Mouse (Mus musculus): ENCODE measurements around the gene Tmem141. TPM values are rescaled to one million over a fixed set of nuclear protein-coding genes. Genes with fewer than 3 reads are reported as not detected.
A peak's percentile ranks its signal among the peaks of the same experiment; 100 is the strongest.

The Tmem141 gene
- polyA plus RNA-seq (2012; rRNA removed) = 25.6 and 26.8 TPM in 2 replicates
- polyA plus RNA-seq (2014; fragmentation: Nextera tagmentation; extraction: Ambion mirVana) = 30.3 and 31.9 TPM in 2 replicates

DNA sequence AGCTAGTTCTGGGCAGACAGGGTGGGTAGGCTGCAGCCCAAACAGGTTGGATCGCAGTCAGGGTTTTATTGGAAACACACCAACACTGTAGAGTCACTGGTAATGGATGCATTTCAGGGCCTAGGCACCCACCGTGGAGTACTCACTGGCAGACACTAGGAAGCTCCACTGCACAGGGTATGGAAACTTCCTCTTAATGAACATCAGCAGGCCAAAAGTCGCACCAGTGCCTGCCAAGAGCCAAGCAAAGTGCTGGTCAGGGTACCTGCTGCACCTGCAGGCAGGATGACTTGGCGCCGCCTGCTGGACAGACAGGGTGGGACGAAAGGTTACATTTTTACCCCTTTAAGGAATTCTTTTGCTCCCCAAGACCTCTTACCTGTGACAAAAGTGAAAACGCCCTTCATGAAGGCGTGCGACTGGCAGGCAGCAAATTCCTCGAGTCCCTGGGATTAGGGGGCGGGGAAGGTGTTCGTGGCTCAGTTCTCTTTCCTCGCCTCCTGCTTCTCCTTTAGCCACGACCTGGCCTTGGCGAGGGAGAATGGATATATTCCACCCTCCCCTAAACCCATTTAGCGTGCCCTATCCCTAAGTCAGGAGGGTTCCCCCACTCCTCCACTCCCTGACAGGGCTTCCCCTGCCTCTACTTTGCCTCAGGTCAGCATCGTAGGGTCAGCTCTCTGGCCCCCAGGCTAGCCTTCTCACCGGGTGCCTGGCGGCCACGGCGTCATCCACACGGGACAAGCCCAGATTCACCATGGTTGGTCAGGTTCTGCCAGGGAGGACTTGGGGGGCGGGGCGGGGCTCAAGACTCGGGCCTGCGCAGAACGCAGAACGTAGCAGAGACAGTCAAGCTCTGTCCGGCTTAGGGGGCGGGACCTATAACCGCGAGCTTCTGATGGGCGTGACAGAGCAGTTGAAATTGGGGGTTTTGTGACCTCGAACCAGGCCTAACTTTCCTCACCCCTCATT is at the start of gene Tmem141:
Gene Tmem141 (minus strand): TSS at position 777 of the 972 bp plus-strand sequence.
- 7% methylated on average over 34 of the region's 34 CpGs for WGBS
- peak within 1 kb of the TSS; percentile 69 for H3K4me2 ChIP-seq (replicated peaks; ENCODE audit: low read depth, low read length, severe bottlenecking)

DNA sequence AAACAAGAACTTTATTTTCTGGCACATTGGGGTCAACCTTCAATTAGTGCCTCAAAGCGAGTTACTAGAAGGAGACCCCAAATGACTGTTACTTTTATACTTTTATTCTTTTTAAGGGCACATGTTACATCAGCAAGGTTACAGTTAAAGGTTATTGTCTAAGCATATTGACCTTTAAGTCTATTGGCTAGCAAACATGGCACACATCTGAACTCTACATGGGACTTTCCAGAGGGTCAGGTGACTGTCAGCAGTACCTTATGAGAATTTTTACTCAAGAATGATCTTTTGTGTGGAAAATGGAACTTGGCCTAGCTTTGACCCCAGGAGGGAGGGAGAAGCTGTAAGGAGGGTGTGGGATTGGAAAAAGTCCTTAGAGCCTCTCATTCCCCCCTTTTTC is 44.7 kb upstream of the Tmem141 start:
- no peaks in the 10 kb centered on the region for H3K27me3 ChIP-seq (ENCODE audit: control insufficient read depth, insufficient read depth, low read length)
- no peaks in the 10 kb centered on the region for H3K36me3 ChIP-seq (ENCODE audit: control insufficient read depth, insufficient read depth, low read length)
- no peak overlapping the region for H3K4me3 ChIP-seq (replicated peaks; ENCODE audit: low read length)
- no peak for ATAC-seq (ENCODE audit: low FRiP score, low read depth)
- no peak overlapping the region for H3K27ac ChIP-seq (replicated peaks; ENCODE audit: low read depth, low read length)
- no peak overlapping the region for H3K9ac ChIP-seq (ENCODE audit: low read depth, low read length, severe bottlenecking)
- TF ChIP-seq POLR2A (IDR thresholded peaks at IDR 0.05; ENCODE audit: borderline replicate concordance, extremely low read depth, insufficient read depth, insufficient read length) = no peak
- WGBS = 72% methylated on average over 1 of the region's 1 CpGs
- H3K9me3 ChIP-seq (ENCODE audit: control insufficient read depth, low read length) = no peaks in the 10 kb centered on the region
- no peaks in the 10 kb centered on the region for H3K4me1 ChIP-seq (ENCODE audit: control insufficient read depth, insufficient read depth, low read length)
- no peak for DNase-seq (ENCODE audit: low spot score)
- no peak overlapping the region for H3K4me2 ChIP-seq (replicated peaks; ENCODE audit: low read depth, low read length, severe bottlenecking)

More for the DNA sequence above, at the start of gene Tmem141:
- H3K9me3 ChIP-seq (ENCODE audit: control insufficient read depth, low read length) = no peaks in the 10 kb centered on the region
- DNase-seq (ENCODE audit: low spot score) = peak; percentile 86
- peak within 1 kb of the TSS; percentile 27; the same call in 1 of the 2 replicates for H3K27ac ChIP-seq (replicated peaks; ENCODE audit: low read depth, low read length)
- H3K4me3 ChIP-seq (replicated peaks; ENCODE audit: low read length) = peak within 1 kb of the TSS; percentile 49
- 0 out of 2 replicates have a peak, but pooled peaks have one; percentile 46 for TF ChIP-seq POLR2A (IDR thresholded peaks at IDR 0.05; ENCODE audit: borderline replicate concordance, extremely low read depth, insufficient read depth, insufficient read length)
- ATAC-seq (ENCODE audit: low FRiP score, low read depth) = peak; percentile 91
- H3K9ac ChIP-seq (ENCODE audit: low read depth, low read length, severe bottlenecking) = peak within 1 kb of the TSS; percentile 65
- peaks cover 3% of the 10 kb centered on the region; the same call in 1 of the 2 replicates for H3K4me1 ChIP-seq (ENCODE audit: control insufficient read depth, insufficient read depth, low read length)
- H3K27me3 ChIP-seq (ENCODE audit: control insufficient read depth, insufficient read depth, low read length) = peaks cover 12% of the 10 kb centered on the region
- H3K36me3 ChIP-seq (ENCODE audit: control insufficient read depth, insufficient read depth, low read length) = no peaks in the 10 kb centered on the region

DNA sequence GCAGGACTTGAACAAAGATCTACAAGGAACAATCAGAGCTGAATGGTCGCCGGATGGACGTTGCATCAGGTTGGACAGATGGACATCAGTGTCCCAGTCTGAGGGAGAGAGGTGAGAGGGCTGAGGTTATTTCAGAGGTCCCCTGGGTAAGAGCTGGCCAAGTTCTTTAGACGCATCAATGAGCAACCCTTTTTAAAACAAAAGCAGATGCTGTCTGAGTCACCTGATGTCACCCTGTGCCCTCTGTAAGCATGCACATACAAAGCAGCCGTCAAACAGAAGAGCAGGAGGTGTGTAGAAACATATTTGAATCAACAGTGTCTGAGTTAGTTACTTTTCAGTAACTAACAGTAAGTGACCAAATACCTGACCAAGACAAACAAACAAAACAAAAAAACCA is 42.3 kb upstream of the Tmem141 start:
- DNase-seq (ENCODE audit: low spot score) (no peak), ATAC-seq (ENCODE audit: low FRiP score, low read depth) (no peak)
- WGBS = 79% methylated on average over 5 of the region's 5 CpGs
- TF ChIP-seq POLR2A (IDR thresholded peaks at IDR 0.05; ENCODE audit: borderline replicate concordance, extremely low read depth, insufficient read depth, insufficient read length) = no peak
- Histone ChIP-seq H3K4me1 (ENCODE audit: control insufficient read depth, insufficient read depth, low read length) (no peaks in the 10 kb centered on the region), H3K9ac (ENCODE audit: low read depth, low read length, severe bottlenecking) (no peak overlapping the region), H3K27ac (replicated peaks; ENCODE audit: low read depth, low read length) (no peak overlapping the region), H3K9me3 (ENCODE audit: control insufficient read depth, low read length) (no peaks in the 10 kb centered on the region), H3K4me2 (replicated peaks; ENCODE audit: low read depth, low read length, severe bottlenecking) (no peak overlapping the region), H3K4me3 (replicated peaks; ENCODE audit: low read length) (no peak overlapping the region), H3K36me3 (ENCODE audit: control insufficient read depth, insufficient read depth, low read length) (no peaks in the 10 kb centered on the region), H3K27me3 (ENCODE audit: control insufficient read depth, insufficient read depth, low read length) (no peaks in the 10 kb centered on the region)

DNA sequence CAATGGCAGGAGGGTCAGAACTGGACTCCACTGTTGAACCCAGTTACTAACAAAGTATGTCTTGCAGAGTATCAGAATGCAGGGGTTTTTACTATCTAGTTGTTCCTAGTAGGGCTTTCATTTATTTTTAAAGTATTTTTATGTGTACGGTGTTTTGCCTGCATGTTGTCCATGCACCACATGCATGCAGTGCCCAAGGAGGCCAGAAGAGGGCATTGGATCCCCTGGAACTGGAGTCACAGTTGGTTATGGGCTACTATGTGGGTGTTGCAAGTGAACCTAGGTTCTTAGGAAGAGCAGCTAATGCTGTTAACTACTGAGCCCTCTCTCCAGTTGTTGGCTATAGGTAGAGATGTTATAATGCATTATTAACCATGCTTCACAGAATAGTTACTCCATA is 41.7 kb upstream of the Tmem141 start:
- Histone ChIP-seq H3K27ac (replicated peaks; ENCODE audit: low read depth, low read length) (no peak overlapping the region), H3K9ac (ENCODE audit: low read depth, low read length, severe bottlenecking) (no peak overlapping the region), H3K4me1 (ENCODE audit: control insufficient read depth, insufficient read depth, low read length) (no peaks in the 10 kb centered on the region), H3K9me3 (ENCODE audit: control insufficient read depth, low read length) (no peaks in the 10 kb centered on the region), H3K27me3 (ENCODE audit: control insufficient read depth, insufficient read depth, low read length) (no peaks in the 10 kb centered on the region), H3K4me3 (replicated peaks; ENCODE audit: low read length) (no peak overlapping the region), H3K4me2 (replicated peaks; ENCODE audit: low read depth, low read length, severe bottlenecking) (no peak overlapping the region), H3K36me3 (ENCODE audit: control insufficient read depth, insufficient read depth, low read length) (no peaks in the 10 kb centered on the region)
- no peak for ATAC-seq (ENCODE audit: low FRiP score, low read depth)
- no peak for DNase-seq (ENCODE audit: low spot score)
- TF ChIP-seq POLR2A (IDR thresholded peaks at IDR 0.05; ENCODE audit: borderline replicate concordance, extremely low read depth, insufficient read depth, insufficient read length) = no peak
- 56% methylated on average over 1 of the region's 1 CpGs for WGBS

DNA sequence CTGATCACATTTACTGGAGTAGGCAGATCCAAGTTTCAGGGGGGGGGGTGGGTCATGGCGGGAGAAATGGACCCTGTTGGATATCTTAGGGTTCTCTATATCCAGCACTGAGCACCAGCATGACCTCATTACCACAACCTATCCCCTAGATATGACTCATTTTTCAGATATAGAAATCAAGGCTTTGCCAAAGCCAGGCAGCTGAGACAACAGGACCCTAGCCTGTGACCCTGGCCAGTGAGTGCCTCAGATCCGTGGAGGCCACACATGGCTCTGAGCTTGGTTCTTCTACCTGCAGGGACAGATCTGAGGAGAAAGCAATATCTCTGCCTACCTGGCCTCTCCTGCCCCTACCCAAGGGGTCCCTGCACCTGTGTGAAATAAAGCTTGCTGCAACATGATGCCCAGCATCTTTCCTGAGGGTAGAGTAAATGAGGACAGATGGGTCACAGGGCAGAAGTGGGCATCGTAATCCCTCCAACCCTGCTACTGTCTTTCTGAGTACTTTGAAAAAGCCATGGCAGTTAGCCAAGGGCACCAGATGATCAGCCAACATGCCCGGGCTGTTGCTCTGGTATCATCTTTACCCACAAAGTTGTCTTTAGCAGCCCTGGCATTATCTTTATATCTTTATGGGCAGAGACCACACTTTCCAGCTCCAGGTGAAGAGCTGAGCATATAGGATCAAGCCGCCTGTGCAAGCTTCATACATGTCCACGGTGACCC is 39.6 kb upstream of the Tmem141 start:
- Histone ChIP-seq H3K27me3 (ENCODE audit: control insufficient read depth, insufficient read depth, low read length) (no peaks in the 10 kb centered on the region), H3K4me3 (replicated peaks; ENCODE audit: low read length) (no peak overlapping the region), H3K9me3 (ENCODE audit: control insufficient read depth, low read length) (no peaks in the 10 kb centered on the region), H3K36me3 (ENCODE audit: control insufficient read depth, insufficient read depth, low read length) (no peaks in the 10 kb centered on the region), H3K4me2 (replicated peaks; ENCODE audit: low read depth, low read length, severe bottlenecking) (no peak overlapping the region), H3K27ac (replicated peaks; ENCODE audit: low read depth, low read length) (no peak overlapping the region), H3K4me1 (ENCODE audit: control insufficient read depth, insufficient read depth, low read length) (no peaks in the 10 kb centered on the region), H3K9ac (ENCODE audit: low read depth, low read length, severe bottlenecking) (no peak overlapping the region)
- TF ChIP-seq POLR2A (IDR thresholded peaks at IDR 0.05; ENCODE audit: borderline replicate concordance, extremely low read depth, insufficient read depth, insufficient read length) = no peak
- ATAC-seq (ENCODE audit: low FRiP score, low read depth) (no peak), DNase-seq (ENCODE audit: low spot score) (no peak)
- 84% methylated on average over 6 of the region's 6 CpGs for WGBS
